Mouse (Mus musculus): ENCODE results near the gene Iqcf6.

- no peak for TF ChIP-seq CTCF (conservative IDR thresholded peaks at IDR 0.05; ENCODE audit: low read length)
- TF ChIP-seq POU5F1 (IDR thresholded peaks at IDR 0.05; ENCODE audit: borderline replicate concordance, low read length) = no peak
These were observed 30.4 kb downstream of the Iqcf6 start for GRCm38 (mm10) chr9:106656820-106657219.

All from E14TG2a.4 (cell line).